Mouse (Mus musculus) testis, adult 2 months (tissue): ENCODE results near the gene Atl3.
A peak's percentile ranks its signal among the peaks of the same experiment; 100 is the strongest.

ENCODE experiments used
- CTCF ChIP-seq: fragments of 200-500 bp; IDR thresholded peaks from 2 replicates; pipeline ENCODE4 v1.5.1; 2012; ENCODE audit warnings: low read depth, mild to moderate bottlenecking, inconsistent platforms, low read length, moderate library complexity; ENCODE audit not compliant: control insufficient read depth, insufficient read depth, insufficient replicate concordance
- POLR2A ChIP-seq: fragments of 200-500 bp; IDR thresholded peaks from 2 replicates; pipeline ENCODE4 v1.6.1; 2012; ENCODE audit warnings: low read depth, mild to moderate bottlenecking, inconsistent platforms, low read length, moderate library complexity; ENCODE audit not compliant: control insufficient read depth

GRCm38 (mm10) chr19:7482599-7483511 is 11.0 kb upstream of the Atl3 start, which contains the start of gene Rtn3:
- TF ChIP-seq CTCF (no peak), POLR2A (peak; percentile 97)
